Mouse (Mus musculus) megakaryocyte, embryonic 14.5 days (primary cell): Measurements from ENCODE around the gene Fnbp1l.

Source experiments
- FLI1 ChIP-seq: IDR thresholded peaks from 2 replicates; pipeline ENCODE4 v1.6.1; 2012; ENCODE audit warnings: low read length, inconsistent platforms, mixed read lengths
- GATA1 ChIP-seq: IDR thresholded peaks from 3 replicates; pipeline ENCODE4 v1.6.1; 2012; ENCODE audit warnings: mixed read lengths, low read length, inconsistent platforms, borderline replicate concordance

DNA sequence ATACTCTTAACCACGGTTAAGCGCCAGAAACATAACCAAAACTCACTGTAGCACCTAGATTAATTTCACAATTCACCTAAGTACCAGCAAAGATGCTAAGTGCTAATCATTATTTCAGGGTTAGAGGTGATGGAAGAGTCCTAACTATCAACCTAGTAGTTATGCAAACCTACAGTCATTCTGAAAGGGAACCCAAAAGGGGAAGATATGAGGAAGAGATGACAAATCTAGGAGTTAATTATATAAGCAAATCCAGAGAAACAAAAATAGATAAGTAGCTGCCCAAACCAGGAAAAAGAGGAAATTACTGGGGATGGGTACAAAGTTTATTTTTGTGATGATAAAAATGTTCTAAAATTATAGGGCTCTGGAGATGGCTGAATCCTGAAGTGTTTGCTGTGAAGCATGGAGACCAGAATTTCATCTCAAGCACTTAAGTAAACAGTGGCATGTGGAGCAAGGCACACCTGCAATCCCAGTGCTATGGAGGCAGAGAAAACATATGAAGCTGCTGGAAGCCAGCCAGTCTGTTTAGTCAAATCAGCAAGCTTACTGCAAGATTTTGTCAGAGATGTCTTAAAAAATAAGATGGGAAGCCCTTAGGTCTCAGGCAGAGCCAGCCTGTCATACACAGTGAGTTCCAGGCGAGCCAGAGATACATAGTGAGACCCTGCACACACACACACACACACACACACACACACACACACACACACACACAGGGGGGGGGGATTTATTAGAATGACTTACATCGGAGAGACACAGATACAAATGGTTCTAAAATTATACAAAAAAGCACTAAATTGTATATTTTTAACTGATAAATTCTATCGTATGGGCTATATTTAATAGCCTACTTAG is 45.9 kb downstream of the Fnbp1l start:
- TF ChIP-seq GATA1 = no peak
- TF ChIP-seq FLI1 = no peak
